Mouse (Mus musculus): ENCODE measurements at regions not wholly inside any gene's neighbourhood (a gene's known extent, or its start where the extent isn't known, plus 50 kb on each side); places are given as distances from the start of the nearest gene placed in this dataset.
"Not testable (repeated sequence)": the region's sequence is repeated elsewhere in the genome, so short reads cannot be mapped to it uniquely, and the experiment has no call there.

DNA sequence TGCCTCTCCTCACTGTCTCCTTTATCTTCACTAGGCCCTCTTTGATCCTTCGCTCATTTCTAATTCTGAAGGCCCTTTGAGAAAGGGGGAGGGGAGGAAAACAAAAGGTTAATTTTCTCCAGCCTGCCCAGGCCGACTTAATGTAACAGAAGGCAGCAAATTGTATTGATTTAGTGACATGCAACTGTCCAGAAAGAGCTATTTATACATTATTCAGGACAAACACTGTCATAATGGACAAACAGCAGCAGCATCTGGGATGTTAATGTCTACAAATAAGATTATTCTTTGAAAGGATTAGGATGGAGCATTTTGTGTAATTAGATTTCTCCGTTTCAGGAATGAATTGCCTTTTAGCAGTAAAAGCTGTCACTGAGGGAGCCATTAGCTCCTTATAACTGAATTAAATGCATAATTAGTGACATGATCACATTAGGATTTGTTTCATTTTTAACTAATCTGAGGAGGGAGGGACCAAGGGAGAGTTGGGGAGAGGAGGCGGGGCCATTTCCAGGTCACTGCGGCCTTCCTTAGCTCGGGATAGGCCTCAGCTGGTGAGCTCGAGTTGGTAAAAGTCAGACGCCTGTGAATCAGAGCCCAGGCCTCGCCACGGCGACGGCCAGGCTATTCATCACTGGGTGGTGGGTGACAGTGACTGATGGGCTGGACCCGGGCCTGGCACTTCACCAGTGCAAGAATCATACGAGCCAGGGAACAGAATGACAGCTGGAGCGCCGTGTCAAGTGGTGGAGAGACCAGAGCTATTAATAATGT lies 167.7 kb downstream of the Nkx6-1 start:
- no peak for DNase-seq (ENCODE audit: low spot score)

GRCm38 (mm10) chr5:101496161-101496560 lies 168.6 kb downstream of the Nkx6-1 start:
- no peak for DNase-seq (ENCODE audit: low spot score)

GRCm38 (mm10) chr5:101445792-101446191 lies 219.0 kb downstream of the Nkx6-1 start:
- no peak for DNase-seq (ENCODE audit: low spot score)

GRCm38 (mm10) chr5:101441782-101442181 lies 223.0 kb downstream of the Nkx6-1 start:
- peak; percentile 3 for DNase-seq (ENCODE audit: low spot score)

DNA sequence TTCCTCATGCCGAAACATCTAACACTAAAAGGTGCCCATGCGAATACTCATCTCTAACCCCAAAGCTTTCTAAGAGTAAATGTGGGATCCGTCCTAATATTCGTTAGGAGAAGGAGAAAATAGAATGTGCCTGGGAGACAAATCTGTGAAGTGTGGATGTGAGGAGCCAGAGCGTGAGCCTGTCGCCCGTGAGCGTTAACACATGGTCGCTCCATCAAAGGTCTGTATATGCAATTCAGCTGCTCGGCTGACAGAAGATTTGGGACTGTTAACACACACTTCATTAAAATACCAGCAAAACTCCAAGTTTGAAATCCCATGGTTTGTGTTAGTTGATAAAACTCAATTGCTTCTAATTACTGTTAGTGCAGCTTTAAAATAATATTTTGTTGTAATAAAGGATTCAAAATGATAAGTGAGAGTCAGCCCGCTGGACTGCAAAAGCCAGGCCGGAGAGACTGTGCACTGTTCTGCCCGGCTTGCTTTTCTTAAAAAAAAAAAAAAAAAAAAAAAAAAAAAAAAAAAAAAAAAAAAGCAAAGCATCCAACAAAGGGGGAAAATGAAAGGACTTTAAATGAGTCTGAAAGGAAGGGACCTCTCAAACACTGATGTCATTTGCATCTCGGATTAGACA lies 227.0 kb downstream of the Nkx6-1 start:
- no peak for DNase-seq (ENCODE audit: low spot score)

DNA sequence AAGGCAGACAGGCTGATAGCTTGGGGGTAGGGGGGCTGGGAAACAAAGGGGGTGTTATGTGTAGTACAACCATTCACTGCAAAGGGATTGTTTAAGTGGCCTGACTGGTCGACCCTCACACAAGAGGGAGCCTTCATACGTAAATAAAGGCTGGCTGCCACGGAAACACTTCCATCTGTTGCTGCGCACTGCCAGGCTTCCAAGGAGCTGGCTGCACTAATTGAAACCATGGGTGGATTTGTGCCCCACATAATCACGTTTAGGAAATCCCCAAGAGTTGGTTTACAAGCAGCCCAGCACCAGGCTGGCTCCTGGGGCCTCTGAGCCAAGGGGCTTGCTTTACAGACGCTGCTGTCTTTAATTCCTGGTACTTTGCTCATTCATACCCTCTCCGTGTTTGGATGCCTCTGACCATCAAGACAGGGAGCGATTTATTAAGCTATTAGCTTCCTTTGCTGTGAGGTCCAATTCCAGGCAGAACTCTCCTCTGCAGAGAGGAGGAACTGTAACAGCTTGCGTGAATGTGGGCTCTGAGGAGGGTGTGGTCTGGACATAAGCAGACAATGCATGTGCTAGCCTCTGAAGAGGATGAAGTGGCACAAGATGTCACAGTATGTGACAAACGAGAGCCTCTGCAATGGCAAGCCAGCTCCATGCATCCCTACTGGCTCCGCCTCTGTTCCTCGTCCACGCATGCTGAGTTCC lies 238.6 kb downstream of the Nkx6-1 start:
- DNase-seq (ENCODE audit: low spot score), result no peak

- peak; percentile 0 for DNase-seq (ENCODE audit: low spot score)
Observed at GRCm38 (mm10) chr5:101384316-101384715, 280.5 kb downstream of the Nkx6-1 start.

GRCm38 (mm10) chr5:101381361-101381760 lies 283.4 kb downstream of the Nkx6-1 start:
- no peak for DNase-seq (ENCODE audit: low spot score)

- DNase-seq (ENCODE audit: low spot score), result no peak
Observed at GRCm38 (mm10) chr5:101376657-101377056, 288.1 kb downstream of the Nkx6-1 start.

DNA sequence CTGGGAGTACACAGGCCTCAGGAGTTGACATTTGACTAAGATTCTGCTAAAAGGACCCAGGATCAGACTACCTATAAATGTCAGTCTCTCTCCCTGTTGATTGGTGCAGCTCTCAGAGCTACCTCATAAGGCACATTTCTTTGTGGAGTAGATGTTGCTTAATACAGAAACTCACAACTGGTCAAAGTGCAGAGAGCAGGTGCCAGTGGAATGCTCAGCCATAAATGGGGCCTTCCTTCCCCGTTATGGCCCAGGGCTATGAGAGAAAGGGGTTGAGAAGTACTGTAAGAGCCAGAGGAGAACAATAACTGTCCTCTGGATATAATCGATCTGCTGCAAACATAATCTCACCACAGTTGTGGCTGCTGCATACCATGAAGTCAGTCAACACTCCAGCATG lies 290.7 kb downstream of the Nkx6-1 start:
- DNase-seq (ENCODE audit: low spot score), result no peak

GRCm38 (mm10) chr5:101372204-101372603 lies 292.6 kb downstream of the Nkx6-1 start:
- no peak for DNase-seq (ENCODE audit: low spot score)

DNA sequence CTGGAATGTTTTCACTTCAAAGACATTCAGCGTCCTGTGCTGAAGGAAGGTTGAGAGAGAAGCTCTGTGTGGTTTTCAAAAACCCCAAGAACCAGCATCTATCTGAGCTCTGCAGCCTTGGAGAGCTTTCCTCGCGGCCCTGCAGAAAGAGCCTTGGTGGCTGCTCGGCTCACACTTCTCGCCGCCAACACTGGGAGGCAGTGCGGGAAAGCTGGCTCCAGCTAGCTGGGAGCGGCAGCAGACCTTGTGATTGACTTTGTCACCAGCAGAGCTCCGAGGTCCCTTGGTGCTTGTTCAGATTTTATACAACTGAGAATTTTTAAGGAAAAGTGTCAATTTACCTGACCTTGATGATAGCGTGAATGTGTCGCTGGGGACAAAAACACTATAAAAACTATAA lies 299.4 kb downstream of the Nkx6-1 start:
- DNase-seq (ENCODE audit: low spot score), result peak; percentile 34

DNA sequence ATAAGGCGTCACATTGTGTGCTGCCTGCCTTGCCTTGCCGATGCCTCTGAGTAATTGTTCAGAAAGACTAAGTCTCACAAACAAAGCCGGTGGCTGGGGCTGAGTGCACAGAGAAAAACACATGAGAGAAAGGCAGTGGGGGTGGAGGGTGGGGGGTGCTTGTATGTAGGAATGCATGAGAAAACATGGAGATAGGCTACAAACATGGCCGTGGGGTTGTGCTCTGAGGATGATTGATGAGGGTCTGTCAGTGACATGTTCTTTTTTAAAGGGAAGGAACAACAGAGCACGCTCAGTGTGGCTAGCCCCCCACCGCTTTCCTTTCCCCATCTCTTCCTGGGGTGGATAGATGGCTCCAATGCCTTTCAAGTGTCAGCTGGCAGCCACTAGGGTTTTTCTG lies 304.8 kb downstream of the Nkx6-1 start:
- DNase-seq (ENCODE audit: low spot score), result no peak

DNA sequence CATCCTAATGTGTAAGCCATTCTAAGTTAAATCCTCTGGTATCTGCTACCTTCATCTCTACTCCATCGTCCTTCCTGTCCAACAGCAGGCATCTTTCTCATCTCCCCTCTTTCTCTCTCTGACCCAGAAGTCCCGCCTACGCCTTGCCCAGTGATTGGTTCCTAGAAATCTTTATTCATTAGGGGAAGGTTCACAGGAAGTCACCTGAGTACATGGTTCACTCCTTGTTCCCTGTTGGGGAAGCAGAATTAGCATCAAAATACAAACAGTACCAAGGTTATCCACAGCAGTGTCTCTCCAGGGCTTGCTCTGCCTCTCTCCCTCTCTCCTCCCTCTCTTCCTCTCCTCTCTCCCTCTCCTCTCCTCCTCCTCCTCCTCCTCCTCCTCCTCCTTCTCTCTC lies 319.4 kb downstream of the Nkx6-1 start:
- DNase-seq (ENCODE audit: low spot score), result no peak

- not testable (repeated sequence) for DNase-seq (ENCODE audit: low spot score)
Observed at GRCm38 (mm10) chr5:101336361-101336760, 328.4 kb downstream of the Nkx6-1 start.

GRCm38 (mm10) chr5:101331825-101332224 lies 333.0 kb downstream of the Nkx6-1 start:
- DNase-seq (ENCODE audit: low spot score), result no peak

DNA sequence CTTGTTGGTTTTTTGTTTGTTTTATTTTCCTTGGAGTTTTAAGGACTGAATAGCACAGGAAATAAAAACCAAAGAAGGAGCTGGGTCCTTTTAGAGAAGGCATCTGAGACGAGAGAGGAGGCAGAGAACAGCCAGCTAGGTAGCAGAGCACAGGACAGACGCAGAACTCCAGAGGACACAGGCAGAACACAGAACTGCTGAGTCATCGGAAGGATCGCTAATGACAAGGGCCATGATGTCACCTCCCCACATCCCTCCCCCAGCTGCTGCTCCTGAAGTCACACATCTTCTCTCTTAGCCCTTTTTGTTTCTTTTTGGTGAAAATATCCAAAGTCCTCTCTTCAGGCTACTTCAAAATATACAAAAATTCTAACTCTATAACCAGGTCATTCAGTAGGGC lies 338.7 kb downstream of the Nkx6-1 start:
- no peak for DNase-seq (ENCODE audit: low spot score)

DNA sequence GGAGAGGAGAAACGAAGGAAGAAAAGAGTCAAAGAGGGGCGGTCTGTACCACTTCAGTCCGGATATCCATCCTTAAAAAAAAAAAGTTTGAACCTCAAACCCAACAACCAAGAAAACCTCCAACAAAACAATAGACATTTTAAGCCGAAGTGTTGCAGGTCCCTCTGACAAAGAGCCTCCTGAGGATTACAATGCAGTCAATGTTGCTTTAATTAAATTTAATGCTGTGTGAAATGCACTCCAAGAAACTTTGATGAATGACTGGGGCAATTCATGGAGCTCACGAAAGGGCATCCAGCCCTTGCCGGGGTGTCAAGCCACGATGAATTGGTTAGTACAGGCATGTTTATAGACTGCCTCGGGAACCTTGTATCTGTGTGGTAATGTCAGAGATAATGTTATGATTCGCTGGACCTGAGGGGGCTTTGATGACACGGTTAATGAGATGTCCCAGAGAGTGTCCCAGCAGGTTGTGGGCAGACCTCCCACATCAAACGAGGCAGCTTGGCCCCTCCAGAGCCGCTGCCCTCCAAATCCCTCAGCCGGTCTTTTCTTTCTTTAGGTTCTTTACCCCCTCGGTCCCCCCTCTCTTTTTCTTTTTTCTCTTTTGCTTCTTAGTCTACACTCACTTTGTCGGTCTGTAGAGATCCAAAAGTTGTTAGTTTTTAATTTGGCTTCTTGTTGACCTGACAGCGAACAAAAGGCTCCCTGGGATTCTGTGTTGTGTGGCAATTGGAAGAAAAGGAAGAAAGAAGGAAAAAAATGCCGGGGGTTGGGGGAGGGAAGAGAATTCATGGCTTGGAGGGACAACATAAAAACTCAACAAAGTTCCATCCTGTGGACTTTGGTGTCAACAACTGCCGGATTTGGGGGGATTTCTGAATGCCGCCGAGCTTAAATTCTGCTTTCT lies 341.5 kb downstream of the Nkx6-1 start:
- DNase-seq (ENCODE audit: low spot score), result no peak

DNA sequence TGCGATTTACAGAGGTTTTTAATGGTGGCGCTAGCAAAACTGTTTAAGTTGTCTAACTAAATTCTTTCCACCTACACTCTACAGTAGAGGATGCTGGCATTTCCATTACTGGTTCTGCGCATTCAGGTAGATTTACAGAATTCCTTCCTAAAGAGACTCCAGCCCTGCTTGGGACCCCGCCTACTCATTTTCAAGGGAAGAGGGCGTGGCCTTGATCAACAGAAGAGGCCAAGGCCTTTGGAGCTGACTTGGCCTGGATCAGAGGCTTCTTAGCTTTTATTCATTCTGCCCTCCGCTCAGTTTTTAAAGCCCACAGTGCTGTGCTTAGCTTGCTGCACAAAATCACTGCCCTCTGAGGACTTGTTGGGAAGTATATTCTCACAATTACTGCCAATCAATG lies 364.8 kb downstream of the Nkx6-1 start:
- no peak for DNase-seq (ENCODE audit: low spot score)

DNA sequence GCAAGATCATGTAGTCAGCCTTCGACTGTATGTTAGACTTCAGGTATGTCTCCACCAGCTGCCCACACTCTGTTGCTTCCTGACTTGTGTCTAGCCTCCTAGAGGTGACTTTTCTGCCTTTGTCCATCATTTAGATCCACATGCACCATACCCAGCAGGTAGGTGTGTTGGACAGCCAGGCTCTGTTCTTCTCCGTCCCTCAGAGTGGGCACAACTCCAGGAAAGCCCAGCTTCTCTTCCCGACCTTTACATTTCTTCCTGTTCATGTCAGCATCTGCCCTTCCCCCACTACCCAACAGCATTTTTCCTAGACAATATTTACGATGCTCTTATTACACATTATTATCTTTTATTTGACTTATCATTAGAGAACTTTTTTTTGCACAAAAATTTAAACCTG lies 366.4 kb downstream of the Nkx6-1 start:
- DNase-seq (ENCODE audit: low spot score), result no peak

DNA sequence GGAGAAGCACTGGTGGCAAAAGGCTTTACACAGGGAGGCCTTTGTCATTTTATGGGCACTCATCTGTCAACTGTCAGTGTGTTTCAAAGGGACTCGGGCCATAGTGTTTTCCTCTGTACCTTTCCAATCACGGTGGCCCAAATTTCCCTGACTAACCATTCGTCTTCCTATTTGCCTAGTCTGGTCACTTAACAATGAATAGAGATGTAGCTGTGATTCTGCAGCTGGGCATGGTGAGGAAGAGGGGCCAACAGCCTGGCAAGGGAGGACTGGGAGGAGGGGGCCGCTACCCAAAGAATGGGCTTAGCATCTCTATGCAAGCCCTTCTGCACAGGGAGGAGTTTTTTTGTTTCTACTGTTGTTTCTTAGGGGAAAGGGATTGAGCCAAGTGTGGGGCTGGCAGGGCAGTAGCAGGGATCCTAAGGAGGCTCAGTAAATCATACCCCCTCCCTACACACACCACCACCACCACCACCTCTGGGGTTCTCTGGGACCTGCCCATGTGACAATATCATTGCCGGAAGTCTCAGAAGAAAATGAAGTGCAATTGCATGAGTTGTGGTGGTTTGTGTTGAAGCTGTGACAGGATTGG lies 367.2 kb downstream of the Nkx6-1 start:
- DNase-seq (ENCODE audit: low spot score), result no peak

DNA sequence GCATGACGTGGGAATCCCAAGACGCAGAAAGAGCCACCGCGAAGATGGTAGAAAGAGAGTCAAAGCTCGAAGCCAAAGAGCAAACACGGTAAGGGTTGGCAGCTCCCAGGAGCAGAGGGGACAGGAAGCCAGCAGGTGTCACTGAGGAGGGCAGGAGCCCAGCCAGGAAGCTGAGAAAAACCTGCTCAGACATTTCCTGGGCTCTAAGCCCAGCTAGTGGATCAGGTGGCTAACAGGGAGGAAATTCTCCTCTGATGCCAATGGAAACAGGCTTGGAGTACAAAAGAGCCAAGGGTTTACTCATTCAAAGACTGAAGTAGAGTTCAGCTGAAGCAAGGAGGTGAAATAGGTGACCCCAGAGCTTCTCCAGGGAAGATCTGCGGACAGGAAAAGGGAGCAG lies 368.9 kb downstream of the Nkx6-1 start:
- DNase-seq (ENCODE audit: low spot score), result peak; percentile 7
